Mouse (Mus musculus) heart, embryonic 10.5 days (tissue): ENCODE measurements at regions not wholly inside any gene's neighbourhood (a gene's known extent, or its start where the extent isn't known, plus 50 kb on each side); places are given as distances from the start of the nearest gene placed in this dataset.

ENCODE experiments used
- DNase-seq: peaks from one replicate; pipeline ENCODE4 v3.0.0-alpha.2; 2017; ENCODE audit warnings: low spot score
- H3K27ac ChIP-seq: fragments of 300-500 bp; sonication (generic); 2 replicates; pipeline ENCODE4 v1.5.1; 2016; ENCODE audit warnings: mild to moderate bottlenecking
- H3K27me3 ChIP-seq: fragments of 300-500 bp; sonication (generic); 2 replicates; pipeline ENCODE4 v1.6.1; 2016; ENCODE audit warnings: mild to moderate bottlenecking; ENCODE audit not compliant: poor library complexity, insufficient read depth, severe bottlenecking
- H3K36me3 ChIP-seq: fragments of 300-500 bp; sonication (generic); 2 replicates; pipeline ENCODE4 v1.6.1; 2016; ENCODE audit warnings: mild to moderate bottlenecking, moderate library complexity
- H3K4me1 ChIP-seq: fragments of 300-500 bp; sonication (generic); 2 replicates; pipeline ENCODE4 v1.6.1; 2016; ENCODE audit warnings: mild to moderate bottlenecking
- H3K4me3 ChIP-seq: fragments of 300-500 bp; sonication (generic); 2 replicates; pipeline ENCODE4 v1.5.1; 2016; ENCODE audit warnings: mild to moderate bottlenecking, moderate library complexity
- H3K9me3 ChIP-seq: fragments of 300-500 bp; sonication (generic); 2 replicates; pipeline ENCODE4 v1.6.1; 2016; ENCODE audit warnings: mild to moderate bottlenecking, moderate library complexity
- WGBS: fragments of 180-500 bp; shearing (Covaris S2); methylation state at CpG from one replicate; pipeline ENCODE4 v1.1.7; 2016; 5-methylcytosine and 5-hydroxymethylcytosine counted together

- Histone ChIP-seq H3K4me1 (no peaks in the 10 kb centered on the region), H3K4me3 (no peak overlapping the region), H3K9me3 (no peaks in the 10 kb centered on the region), H3K27me3 (no peaks in the 10 kb centered on the region), H3K27ac (no peak overlapping the region), H3K36me3 (no peaks in the 10 kb centered on the region)
- 72% methylated on average over 2 of the region's 2 CpGs for WGBS
- DNase-seq, result no peak
Measured at GRCm38 (mm10) chr4:30776816-30777442, 1187.0 kb upstream of the Map3k7 start.

GRCm38 (mm10) chr4:30781649-30782048 is 1182.2 kb upstream of the Map3k7 start:
- WGBS, result 86% methylated on average over 2 of the region's 2 CpGs
- DNase-seq, result no peak
- H3K4me1 ChIP-seq, result no peaks in the 10 kb centered on the region
- H3K9me3 ChIP-seq, result no peaks in the 10 kb centered on the region
- no peak overlapping the region for H3K27ac ChIP-seq
- no peaks in the 10 kb centered on the region for H3K27me3 ChIP-seq
- no peaks in the 10 kb centered on the region for H3K36me3 ChIP-seq
- H3K4me3 ChIP-seq, result no peak overlapping the region

GRCm38 (mm10) chr4:30789976-30790657 is 1173.8 kb upstream of the Map3k7 start:
- no peaks in the 10 kb centered on the region for H3K27me3 ChIP-seq
- no peaks in the 10 kb centered on the region for H3K36me3 ChIP-seq
- DNase-seq, result no peak
- H3K9me3 ChIP-seq, result no peaks in the 10 kb centered on the region
- WGBS, result 49% methylated on average over 5 of the region's 5 CpGs
- no peak overlapping the region for H3K4me3 ChIP-seq
- H3K4me1 ChIP-seq, result no peaks in the 10 kb centered on the region
- no peak overlapping the region for H3K27ac ChIP-seq

GRCm38 (mm10) chr4:30809798-30810197 is 1154.1 kb upstream of the Map3k7 start:
- no peaks in the 10 kb centered on the region for H3K36me3 ChIP-seq
- H3K27ac ChIP-seq, result no peak overlapping the region
- no peak overlapping the region for H3K4me3 ChIP-seq
- H3K9me3 ChIP-seq, result no peaks in the 10 kb centered on the region
- H3K4me1 ChIP-seq, result no peaks in the 10 kb centered on the region
- H3K27me3 ChIP-seq, result no peaks in the 10 kb centered on the region
- no peak for DNase-seq

- H3K4me3 ChIP-seq, result no peak overlapping the region
- no peaks in the 10 kb centered on the region for H3K9me3 ChIP-seq
- no peaks in the 10 kb centered on the region for H3K27me3 ChIP-seq
- no peaks in the 10 kb centered on the region for H3K4me1 ChIP-seq
- H3K36me3 ChIP-seq, result no peaks in the 10 kb centered on the region
- WGBS, result 77% methylated on average over 5 of the region's 5 CpGs
- H3K27ac ChIP-seq, result no peak overlapping the region
- no peak for DNase-seq
Measured at GRCm38 (mm10) chr4:30855361-30856056, 1108.4 kb upstream of the Map3k7 start.

- WGBS, result 76% methylated on average over 2 of the region's 2 CpGs
- no peaks in the 10 kb centered on the region for H3K36me3 ChIP-seq
Measured at GRCm38 (mm10) chr4:30904966-30905365, 1058.9 kb upstream of the Map3k7 start.

GRCm38 (mm10) chr4:30922944-30923343 is 1041.0 kb upstream of the Map3k7 start:
- WGBS, result 85% methylated on average over 4 of the region's 4 CpGs
- Histone ChIP-seq H3K27me3 (no peaks in the 10 kb centered on the region), H3K4me3 (no peak overlapping the region), H3K27ac (no peak overlapping the region), H3K4me1 (no peaks in the 10 kb centered on the region), H3K9me3 (no peaks in the 10 kb centered on the region), H3K36me3 (no peaks in the 10 kb centered on the region)
- no peak for DNase-seq

More at GRCm38 (mm10) chr4:30904966-30905365, 1058.9 kb upstream of the Map3k7 start:
- Histone ChIP-seq H3K4me1 (no peaks in the 10 kb centered on the region), H3K4me3 (no peak overlapping the region), H3K27me3 (no peaks in the 10 kb centered on the region), H3K9me3 (no peaks in the 10 kb centered on the region), H3K27ac (no peak overlapping the region)
- no peak for DNase-seq

- Histone ChIP-seq H3K36me3 (no peaks in the 10 kb centered on the region), H3K9me3 (no peaks in the 10 kb centered on the region), H3K27ac (no peak overlapping the region), H3K27me3 (no peaks in the 10 kb centered on the region), H3K4me1 (no peaks in the 10 kb centered on the region), H3K4me3 (no peak overlapping the region)
- no peak for DNase-seq
- WGBS, result 87% methylated on average over 3 of the region's 3 CpGs
Measured at GRCm38 (mm10) chr4:30932358-30932757, 1031.5 kb upstream of the Map3k7 start.

- DNase-seq, result no peak
- Histone ChIP-seq H3K4me1 (no peaks in the 10 kb centered on the region), H3K4me3 (no peak overlapping the region), H3K9me3 (no peaks in the 10 kb centered on the region), H3K36me3 (no peaks in the 10 kb centered on the region), H3K27me3 (no peaks in the 10 kb centered on the region), H3K27ac (no peak overlapping the region)
- 82% methylated on average over 5 of the region's 5 CpGs for WGBS
Measured at GRCm38 (mm10) chr4:30933030-30933987, 1030.6 kb upstream of the Map3k7 start.

- Histone ChIP-seq H3K4me3 (no peak overlapping the region), H3K27ac (no peak overlapping the region), H3K27me3 (no peaks in the 10 kb centered on the region), H3K36me3 (no peaks in the 10 kb centered on the region), H3K4me1 (no peaks in the 10 kb centered on the region), H3K9me3 (no peaks in the 10 kb centered on the region)
- DNase-seq, result no peak
- 88% methylated on average over 4 of the region's 4 CpGs for WGBS
Measured at GRCm38 (mm10) chr4:30983611-30984010, 980.3 kb upstream of the Map3k7 start.

- no peak for DNase-seq
- H3K27me3 ChIP-seq, result no peaks in the 10 kb centered on the region
Measured at GRCm38 (mm10) chr4:31012006-31012405, 951.9 kb upstream of the Map3k7 start.

GRCm38 (mm10) chr4:31052077-31052677 is 911.7 kb upstream of the Map3k7 start:
- H3K4me1 ChIP-seq, result no peaks in the 10 kb centered on the region
- no peak overlapping the region for H3K27ac ChIP-seq
- no peaks in the 10 kb centered on the region for H3K9me3 ChIP-seq
- no peak overlapping the region for H3K4me3 ChIP-seq
- WGBS, result 81% methylated on average over 6 of the region's 6 CpGs
- no peak for DNase-seq
- no peaks in the 10 kb centered on the region for H3K36me3 ChIP-seq
- H3K27me3 ChIP-seq, result no peaks in the 10 kb centered on the region

More at GRCm38 (mm10) chr4:31012006-31012405, 951.9 kb upstream of the Map3k7 start:
- Histone ChIP-seq H3K36me3 (no peaks in the 10 kb centered on the region), H3K4me1 (no peaks in the 10 kb centered on the region), H3K4me3 (no peak overlapping the region), H3K9me3 (no peaks in the 10 kb centered on the region), H3K27ac (no peak overlapping the region)
